Mouse (Mus musculus): ENCODE measurements around the gene Elavl3.

Elavl3 gene

GRCm38 (mm10) chr9:22004546-22004945 lies 47.3 kb downstream of the Elavl3 start:
- DNase-seq (ENCODE audit: low spot score in 2 of 2), result no peak

DNA sequence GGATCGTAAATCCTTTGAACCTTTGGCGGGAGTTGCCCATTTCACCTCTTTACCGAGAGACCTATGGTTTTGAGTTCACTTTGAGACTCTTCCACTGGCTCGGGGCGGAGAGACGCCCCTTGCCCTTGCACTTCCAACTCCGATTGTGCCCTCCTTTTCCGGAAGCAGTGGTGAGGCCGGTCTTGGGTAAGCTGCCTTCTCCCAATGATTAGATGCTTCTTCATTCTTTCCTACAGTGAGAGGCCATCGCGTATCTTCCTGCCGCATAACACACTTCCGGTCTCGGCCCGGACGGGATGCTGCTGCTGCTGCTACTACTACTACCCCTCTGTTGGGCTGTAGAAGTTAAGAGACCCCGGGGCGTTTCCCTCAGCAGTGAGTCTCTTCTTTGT lies 48.7 kb downstream of the Elavl3 start:
- no peak for DNase-seq (ENCODE audit: low spot score in 2 of 2)

GRCm38 (mm10) chr9:22002194-22003162 lies 49.3 kb downstream of the Elavl3 start, which contains the start of the genes Ccdc151 and Prkcsh:
TSS of gene Ccdc151 (minus strand) at chr9:22002634.
TSS of gene Prkcsh (plus strand) at chr9:22002806.
- peak; percentile 99 for DNase-seq (ENCODE audit: low spot score in 2 of 2)

GRCm38 (mm10) chr9:22001633-22002032 lies 50.2 kb downstream of the Elavl3 start:
- DNase-seq (ENCODE audit: low spot score in 2 of 2), result no peak

GRCm38 (mm10) chr9:22000296-22000695 lies 51.5 kb downstream of the Elavl3 start:
- DNase-seq (ENCODE audit: low spot score in 2 of 2), result no peak

DNA sequence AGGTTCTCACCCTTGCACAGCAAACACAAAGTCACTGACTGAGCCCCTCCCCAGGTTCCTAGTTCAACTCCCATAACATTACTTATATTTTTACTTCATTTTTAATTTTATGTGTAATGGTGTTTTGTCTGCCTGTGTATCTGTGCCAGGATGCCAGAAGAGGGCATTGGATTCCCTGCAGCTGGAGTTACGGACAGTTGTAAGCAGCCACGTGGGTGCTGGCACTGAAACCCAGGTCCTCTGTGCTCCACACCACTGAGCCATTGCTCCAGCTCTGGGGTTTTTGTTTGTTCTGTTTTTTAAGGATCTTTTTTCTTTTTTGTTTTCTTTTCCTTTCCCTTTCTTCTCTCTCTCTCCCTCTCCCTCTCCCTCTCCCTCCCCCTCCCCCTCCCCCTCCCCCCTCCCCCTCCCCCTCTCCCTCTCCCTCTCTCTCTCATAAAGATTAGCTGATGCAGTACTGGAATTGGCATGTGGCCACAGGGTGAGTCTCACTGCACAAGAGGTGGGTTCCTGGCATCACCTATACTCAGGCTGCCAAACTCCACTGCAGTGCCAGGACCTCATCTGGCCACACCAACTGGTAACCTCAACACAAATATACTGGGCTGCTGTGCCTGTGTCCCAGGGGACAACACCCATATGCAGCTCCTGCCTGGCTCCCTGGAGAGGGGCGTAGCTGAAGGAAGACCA lies 55.5 kb downstream of the Elavl3 start:
- DNase-seq (ENCODE audit: low spot score in 2 of 2), result no peak

DNA sequence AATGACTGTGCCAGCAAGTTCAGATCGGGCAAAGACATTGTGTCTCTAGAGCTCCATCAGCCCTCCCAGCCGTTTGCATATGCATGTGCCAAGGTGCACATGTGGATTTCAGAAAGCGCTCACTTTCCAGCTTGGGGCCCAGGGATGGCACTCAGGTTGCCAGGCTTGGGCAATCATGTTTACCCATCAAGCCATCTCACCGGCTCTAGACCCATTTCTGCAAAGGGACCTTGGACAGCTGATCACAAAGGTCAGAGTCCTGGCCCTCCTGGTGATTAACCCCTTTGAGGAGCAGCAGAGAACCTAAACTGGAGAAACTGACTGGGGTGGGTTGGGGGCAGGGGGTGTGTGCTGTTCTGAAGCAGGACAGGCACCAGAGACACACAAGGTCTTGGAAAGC lies 59.6 kb downstream of the Elavl3 start:
- DNase-seq (ENCODE audit: low spot score in 2 of 2), result no peak

- no peak for DNase-seq (ENCODE audit: low spot score in 2 of 2)
Observed at GRCm38 (mm10) chr9:21989230-21990110, 62.4 kb downstream of the Elavl3 start, which contains the start of gene Rgl3. TSS of gene Rgl3 (minus strand) at chr9:21989446.

- DNase-seq (ENCODE audit: low spot score in 2 of 2), result no peak
Observed at GRCm38 (mm10) chr9:21988421-21989101, 63.3 kb downstream of the Elavl3 start.

GRCm38 (mm10) chr9:21987592-21988342 lies 64.1 kb downstream of the Elavl3 start:
- DNase-seq (ENCODE audit: low spot score in 2 of 2), result no peak

DNA sequence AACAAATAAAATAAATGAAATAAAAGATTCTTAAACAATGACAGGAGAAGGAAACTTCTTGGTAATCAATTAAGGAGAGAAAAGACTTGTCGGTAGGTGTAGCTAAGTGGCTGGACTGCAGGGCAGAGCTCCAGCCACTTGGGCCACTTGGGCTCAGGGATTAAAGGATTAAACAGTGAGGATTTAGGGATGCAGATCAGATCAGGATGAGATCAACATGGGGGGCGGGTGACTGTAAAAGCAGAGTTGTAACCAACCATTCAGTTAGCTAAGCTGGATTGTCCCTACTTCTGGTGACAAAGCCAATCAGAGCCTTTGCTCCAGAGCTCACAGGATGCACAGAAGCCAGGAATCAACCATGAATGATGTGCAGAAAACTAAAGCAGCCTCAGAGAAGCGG lies 67.9 kb downstream of the Elavl3 start:
- no peak for DNase-seq (ENCODE audit: low spot score in 2 of 2)

- DNase-seq (ENCODE audit: low spot score in 2 of 2), result no peak
Observed at GRCm38 (mm10) chr9:21978398-21979128, 73.3 kb downstream of the Elavl3 start.

DNA sequence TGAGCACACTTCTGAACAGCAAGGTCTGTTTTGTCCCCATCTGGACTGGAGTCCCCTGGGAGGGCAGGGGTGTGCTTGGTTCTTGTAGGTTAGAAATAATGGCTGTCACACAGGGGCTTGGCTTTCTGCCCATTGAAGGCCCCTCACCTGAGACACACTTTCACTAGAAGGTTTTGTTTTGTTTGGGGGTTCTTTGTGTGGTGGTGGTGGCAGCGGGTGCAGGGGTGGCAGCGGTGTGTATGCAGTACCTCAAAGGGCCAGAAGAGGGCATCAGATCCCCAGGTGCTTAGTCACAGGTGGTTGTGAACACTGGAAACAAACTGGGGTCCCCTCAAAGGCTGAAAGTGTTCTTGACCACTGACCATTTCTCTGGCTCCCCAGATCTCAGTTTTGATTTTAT lies 73.9 kb downstream of the Elavl3 start:
- no peak for DNase-seq (ENCODE audit: low spot score in 2 of 2)

DNA sequence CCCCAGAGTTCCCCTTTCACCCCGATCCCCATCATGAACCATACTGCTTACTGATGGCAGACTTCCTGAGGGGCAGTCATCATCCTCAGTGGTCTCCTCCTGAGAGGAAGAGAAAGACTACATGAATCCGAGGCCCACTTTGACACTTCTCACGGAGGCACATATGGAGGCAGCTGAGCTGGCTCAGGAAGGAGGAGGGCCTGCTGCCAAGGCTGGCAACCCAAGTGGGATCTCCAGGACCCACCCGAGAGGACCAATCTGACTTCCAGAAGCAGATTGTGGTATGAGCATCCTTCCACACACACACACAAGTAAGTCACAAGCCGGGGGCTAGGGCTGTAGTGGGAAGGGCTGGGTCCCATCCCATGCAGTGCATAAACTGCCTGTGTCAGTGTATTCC lies 74.5 kb downstream of the Elavl3 start:
- no peak for DNase-seq (ENCODE audit: low spot score in 2 of 2)

DNA sequence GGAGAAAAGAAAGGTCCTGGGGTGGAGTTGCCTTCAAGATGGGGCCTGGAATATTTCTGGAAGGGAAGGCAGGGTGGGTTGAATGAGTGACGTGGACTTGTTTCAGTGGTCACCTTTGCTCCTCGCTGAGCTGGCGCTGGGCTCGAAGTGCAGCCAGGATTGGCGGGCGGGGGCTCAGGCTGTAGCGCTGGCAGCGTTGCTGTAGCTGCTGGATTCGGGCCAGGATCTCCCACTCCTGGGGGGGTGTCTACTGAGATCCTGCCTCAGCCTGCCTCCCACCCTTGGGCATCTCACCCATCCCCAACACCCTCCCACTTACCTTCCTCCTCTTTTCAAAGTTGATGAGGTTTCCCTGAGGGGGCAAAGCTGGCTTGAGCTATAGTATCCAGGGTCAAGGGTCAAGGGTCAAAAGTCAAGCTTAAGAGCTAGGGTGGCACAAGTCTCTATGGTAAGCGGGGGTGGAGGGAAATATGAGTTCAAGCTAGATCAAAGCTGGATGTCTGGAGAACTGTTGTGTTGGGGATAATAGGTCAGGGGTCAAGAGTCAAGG lies 75.1 kb downstream of the Elavl3 start:
- DNase-seq (ENCODE audit: low spot score in 2 of 2), result no peak

GRCm38 (mm10) chr9:21969304-21969703 lies 82.5 kb downstream of the Elavl3 start:
- no peak for DNase-seq (ENCODE audit: low spot score in 2 of 2)

- DNase-seq (ENCODE audit: low spot score in 2 of 2), result no peak
Observed at GRCm38 (mm10) chr9:21968883-21969282, 82.9 kb downstream of the Elavl3 start.
